Mouse (Mus musculus) induced T-regulatory cell, adult 2 months (primary cell): ENCODE data around the gene Ifngr2.
"Not testable (repeated sequence)": the region's sequence is repeated elsewhere in the genome, so short reads cannot be mapped to it uniquely, and the experiment has no call there.

Source experiments
- DNase-seq: peaks from one replicate; pipeline ENCODE4 v3.0.0-alpha.2; 2012; ENCODE audit warnings: low read depth

Ifngr2 gene

DNA sequence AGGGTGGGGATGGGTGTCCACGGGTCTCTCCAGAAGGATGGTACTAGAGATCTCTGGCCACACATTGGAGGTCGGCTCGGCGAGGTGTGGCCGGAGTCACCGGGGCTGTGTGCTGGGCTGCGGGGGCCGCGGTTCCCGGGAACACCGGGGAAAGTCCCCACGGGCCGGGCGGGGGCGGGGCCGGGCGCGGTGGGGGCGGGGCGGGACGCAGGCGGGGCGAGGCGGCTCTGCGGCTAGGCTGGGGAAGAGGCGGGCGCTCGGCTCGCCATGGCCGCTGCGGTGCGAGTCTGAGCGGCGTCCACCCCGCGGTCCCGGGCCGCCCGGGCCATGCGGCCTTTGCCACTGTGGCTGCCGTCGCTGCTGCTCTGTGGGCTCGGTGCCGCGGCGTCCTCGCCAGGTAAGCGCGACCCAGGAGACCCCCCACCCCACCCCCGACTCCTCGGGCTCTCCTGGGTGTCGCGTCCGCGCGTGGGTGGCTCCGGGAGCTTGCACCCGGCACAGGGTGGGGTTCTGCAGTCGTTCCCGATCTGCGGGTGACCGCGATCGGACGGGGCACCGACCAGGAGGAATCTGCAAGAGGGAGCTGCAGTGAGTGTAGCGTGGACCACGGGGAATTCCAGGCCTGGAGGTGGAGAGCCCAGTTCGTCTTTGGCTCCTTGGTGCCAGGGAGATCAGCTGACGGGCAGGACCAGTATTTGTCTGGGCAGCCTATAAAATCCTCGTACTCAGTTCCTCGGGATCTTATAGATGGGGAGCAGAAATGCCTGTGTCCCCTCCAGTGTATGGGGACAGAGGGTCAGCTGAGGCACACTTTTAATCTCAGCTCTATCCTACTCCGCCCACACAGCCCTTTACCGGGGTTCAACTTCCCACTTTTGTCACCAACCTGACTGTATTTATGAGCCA is at the start of gene Ifngr2:
Gene Ifngr2, plus strand, starts transcription at position 237 of the 906 bp plus-strand sequence.
- peak; percentile 62 for DNase-seq

DNA sequence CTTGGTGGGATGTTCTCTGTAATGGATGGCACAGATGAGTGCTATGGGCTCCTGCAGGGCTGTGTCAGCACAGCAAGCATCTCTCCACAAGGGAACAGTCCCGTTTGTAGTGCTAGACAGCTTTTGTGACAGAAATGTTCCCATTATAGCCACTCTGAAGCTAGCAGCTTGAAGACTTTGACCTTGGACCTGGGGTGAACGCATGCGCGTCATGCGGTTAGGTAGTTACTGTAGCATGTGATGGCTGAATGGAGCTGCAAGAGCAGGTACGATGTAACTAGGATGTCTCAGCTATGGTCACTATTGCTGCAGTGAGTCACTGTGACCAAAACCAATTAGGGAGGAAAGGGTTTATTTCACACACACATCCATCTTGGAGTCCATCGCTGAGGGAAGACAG is 48.8 kb upstream of the Ifngr2 start:
- no peak for DNase-seq

DNA sequence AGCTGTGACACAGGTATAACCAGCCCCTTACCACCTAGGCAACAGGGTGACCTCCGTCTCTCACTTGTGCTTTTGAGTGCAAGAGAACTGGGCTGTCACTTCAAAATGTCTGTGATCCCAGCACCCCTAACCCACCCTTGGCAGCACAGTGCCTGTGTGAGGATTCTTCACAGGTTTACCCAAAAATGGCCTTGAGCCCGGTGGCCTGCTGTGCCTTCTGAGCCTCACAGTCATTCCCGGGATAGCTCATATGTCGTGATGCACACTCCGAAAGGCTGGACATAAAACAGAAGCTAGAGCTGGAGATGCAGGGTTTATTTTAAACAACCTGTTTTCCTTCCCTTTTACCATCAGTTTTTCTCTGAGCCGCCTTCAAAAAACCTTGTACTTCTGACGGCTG is 42.2 kb upstream of the Ifngr2 start:
- no peak for DNase-seq

DNA sequence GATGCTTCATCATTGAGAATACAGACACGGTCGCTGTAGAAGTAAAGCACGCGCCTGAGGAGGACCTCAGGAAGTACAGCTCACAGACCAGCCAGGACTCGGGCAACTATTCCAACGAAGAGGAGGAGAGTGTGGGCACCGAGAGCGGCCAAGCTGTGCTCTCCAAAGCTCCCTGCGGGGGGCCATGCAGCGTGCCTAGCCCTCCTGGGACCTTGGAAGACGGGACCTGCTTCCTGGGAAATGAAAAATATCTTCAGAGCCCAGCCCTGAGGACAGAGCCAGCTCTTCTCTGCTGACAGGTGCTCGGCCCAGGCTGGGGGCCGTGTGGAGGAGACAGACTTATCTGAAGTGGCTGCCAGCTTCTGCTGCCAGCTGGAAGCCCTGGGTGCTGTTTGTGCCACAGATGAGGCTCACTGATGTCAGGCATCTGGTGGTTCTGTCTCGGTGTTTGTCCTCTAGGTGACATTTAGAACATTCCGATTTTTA is 41.7 kb upstream of the Ifngr2 start:
- no peak for DNase-seq

DNA sequence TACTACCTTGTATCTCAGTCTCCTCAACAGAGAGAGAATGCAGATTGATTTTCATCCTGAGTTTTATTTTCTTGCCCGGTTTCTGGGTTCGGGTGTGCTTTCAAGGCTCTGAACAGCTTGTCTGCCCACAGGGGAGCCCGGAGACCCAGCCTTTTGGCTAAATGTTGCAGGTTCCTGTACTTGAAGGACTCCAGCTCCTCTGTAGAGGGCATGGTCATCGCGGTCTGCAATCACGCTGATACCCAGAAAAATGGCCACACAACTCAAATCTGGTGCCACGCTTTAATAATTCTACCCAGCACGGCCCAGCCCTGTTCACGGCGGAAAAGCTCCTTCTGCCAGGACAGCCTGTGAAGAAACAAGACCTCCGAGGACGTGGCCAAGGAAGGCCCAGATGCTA is 40.5 kb upstream of the Ifngr2 start:
- no peak for DNase-seq

DNA sequence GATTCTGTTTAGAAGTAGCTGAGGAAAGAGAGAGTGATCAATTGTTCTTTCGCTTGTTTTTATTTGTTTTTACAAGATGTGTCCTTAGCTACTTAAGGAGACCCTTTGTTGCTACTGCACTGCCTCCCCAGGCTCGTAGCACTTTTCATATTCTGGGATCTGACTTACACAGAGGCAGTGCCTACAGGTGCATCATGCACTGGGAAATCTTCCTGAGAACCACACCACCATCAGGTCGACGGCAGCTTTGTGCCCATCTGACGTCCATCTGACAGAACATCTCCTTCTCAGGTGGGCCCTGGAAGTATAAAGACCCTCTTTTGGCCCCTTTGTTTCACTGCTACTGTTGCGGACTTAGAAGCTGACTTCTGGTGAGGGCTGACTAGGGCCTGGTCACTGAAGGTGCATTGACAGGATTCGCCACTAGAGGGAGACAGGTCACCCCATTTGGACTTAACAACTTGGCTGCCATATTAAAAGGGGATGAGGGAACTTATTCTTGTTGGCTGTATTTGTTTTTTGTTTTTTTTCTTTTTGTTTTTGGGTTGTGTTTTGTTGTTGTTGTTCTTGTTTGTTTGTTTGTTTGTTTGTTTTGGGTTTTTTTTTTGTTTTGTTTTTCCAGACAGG is 34.6 kb upstream of the Ifngr2 start:
- peak; percentile 92 for DNase-seq

DNA sequence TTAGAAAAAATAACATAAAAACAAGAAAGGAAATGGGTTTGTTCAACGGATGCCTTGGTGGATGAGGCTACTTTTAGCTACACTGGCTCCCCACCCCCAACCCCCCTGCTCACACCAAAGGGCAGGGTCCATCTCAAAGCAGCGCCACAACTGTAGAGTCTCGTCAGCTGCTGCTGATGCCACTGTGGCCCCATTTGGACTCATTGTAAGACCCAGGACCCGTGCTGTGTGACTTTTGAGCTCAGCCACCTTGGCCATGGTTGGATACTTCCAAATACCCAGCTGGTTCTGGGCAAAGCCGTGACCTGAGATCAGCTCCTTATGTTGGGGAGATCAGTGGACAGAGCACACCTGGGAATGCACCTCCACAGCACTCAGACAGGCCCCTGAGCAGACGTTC is 33.8 kb upstream of the Ifngr2 start:
- DNase-seq: no peak

DNA sequence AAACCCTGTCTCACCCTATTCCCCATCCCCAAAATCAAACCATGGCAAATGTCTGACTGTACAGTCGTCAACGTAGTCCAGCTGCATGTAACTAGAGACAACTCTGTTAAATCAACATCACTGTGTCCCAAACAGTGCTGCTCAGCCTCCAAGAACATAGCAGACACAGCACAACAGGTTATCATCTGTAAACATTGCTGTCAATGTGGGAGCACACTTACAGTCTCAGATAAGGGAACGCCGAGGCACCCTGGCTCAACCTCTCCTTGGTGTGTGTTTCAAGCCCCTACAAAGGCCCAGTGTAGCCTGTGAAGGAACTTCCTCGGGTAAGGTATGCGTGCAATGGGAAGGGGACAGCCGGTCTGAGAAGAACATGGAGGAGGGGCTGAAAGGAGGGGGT is 29.9 kb upstream of the Ifngr2 start:
- DNase-seq: no peak

DNA sequence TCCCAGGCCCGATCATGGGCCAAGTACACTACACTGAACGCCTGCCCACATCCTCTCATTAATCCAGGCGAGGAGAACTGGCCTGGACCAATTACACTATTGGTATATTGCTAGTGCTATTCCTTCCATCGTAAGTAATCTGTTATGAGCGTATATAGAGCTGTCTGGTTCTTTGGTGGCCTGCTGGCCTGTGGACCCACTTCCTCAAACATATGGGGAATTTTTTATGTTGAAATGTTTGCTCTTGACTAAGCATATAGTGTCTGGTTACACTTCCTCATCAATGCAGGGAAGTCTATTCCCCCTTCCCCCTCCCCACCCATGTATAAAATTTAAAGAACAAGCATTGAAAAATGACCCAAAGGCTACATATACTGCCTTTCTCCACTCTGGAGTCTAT is 24.8 kb upstream of the Ifngr2 start:
- DNase-seq: no peak

DNA sequence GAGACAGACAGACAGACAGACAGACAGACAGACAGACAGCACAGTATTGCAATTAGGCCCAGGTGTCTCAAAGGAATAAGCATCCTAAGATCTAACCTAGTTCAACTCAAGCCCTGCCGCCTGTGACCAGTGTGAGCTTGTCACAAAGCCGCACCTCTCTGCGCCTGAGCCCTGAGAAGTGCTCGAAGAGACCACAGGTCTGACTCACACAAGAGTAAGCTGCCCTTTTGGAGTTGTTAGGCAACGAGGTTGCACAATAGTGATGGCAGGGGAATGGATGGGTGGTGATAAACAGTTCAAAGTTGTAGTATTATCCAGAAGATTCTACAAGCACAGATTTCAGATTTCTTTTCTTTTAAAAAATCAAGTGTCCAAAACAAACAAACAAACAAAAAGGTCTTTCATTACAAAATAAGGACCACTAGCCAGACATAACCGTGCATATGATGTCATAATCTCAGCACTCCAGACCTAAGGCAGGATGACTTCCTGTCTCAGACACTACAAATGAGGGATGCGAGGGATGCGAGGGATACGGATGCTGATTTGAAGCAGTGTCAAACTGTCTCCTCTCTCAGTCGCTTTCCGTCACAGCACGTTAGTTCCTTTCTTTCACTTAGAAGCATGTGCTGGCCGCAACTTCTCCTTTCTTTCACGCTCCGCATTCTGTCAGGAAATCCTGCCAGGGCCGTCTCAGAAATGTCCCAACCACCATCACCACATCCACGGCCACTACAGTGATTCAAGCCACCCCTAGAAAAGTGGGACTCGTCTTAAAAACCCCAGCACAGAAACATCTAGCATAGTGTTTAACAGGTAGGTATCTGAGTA is 24.2 kb upstream of the Ifngr2 start:
- no peak for DNase-seq

DNA sequence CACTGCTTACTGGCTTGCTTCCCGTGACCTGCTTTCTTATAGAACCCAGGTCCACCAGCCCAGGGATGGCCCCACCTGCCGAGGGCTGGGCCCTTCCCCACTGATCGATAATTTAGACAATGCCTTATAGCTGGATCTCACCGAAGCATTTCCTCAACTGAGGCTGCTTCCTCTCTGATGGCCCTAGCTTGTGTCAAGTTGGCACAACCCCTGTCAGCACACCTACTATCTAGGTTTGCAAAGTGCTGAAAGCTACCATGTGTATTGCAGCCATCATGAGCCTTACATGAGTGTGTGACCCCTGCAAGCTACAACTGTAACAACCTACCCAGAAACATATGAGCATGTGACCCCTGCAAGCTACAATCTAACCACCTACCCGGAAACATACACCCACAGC is 22.7 kb upstream of the Ifngr2 start:
- DNase-seq: no peak

DNA sequence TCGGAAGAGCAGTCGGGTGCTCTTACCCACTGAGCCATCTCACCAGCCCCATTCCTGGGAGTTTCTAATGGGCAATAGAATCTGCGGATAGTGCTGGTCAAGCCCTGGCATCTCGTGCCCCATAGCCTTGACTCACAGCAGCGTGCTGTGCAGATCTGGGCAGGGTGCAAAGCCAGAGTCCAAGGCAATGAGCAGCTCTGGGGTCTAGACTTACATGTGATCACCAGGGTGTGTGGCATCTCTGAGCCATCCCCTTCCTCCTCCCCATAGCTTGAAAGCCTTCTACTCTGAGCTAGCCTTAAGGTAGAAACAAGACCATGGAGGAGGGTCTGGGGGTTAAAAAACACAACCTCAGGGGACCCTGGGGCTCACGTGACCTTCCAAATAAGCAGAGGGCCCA is 20.6 kb upstream of the Ifngr2 start:
- DNase-seq: no peak

DNA sequence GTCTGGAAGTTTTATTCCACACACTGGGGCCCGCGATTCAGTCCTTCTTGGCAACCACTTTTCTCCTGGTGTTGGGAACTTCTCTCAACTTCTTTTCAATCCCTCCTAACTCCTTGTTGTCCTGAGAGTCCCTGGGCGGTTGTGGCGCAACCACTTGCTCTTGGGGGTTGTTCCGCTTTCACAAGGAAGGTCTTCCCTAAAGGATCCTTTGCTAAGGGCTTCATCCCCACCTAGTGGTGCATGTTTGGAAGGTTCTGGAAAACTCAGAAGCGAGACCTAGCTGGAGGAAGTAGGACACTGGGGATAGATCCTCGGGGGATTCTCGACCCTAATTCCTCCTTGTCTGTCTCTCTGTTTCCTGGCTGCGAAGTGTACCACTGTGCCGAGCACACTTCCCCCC is 19.8 kb upstream of the Ifngr2 start:
- no peak for DNase-seq

DNA sequence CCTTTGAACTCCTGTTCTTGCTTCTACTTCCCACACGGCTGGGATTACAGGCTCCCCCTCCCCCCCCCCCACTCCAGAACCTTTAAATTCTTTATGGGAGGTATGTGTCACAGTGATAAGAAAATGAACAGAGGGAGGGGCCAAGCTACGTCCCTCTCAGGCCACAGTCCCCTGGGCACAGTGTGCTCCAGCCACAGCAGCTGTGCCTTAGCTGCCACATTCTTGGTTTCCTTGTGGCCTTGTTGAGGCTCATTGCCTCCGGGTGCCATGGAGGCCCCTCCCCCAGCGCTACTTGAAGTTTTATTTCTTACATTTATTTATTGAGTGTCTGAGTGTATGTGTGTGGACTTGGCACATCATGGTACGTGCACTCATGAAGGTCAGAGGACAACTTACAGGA is 19.4 kb upstream of the Ifngr2 start:
- no peak for DNase-seq

DNA sequence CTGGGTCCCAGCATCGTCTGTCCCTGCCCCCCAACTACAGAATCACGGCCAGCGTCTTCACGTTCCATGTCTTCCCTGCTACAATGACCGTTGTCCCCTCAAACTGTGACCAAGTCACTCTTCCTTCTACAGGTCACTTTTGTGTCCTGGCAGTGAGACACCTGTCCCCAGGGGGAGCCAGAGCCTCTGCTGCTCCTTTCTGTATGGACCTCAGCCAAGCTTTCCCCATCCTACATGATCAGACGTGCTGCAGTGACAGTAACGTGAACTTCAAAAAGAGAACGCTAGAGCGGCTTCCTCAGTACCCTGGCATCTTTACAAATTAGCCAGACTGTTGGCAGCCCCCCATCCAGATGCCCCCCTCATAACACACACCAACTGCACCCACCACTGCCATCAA is 18.3 kb upstream of the Ifngr2 start:
- DNase-seq: no peak

DNA sequence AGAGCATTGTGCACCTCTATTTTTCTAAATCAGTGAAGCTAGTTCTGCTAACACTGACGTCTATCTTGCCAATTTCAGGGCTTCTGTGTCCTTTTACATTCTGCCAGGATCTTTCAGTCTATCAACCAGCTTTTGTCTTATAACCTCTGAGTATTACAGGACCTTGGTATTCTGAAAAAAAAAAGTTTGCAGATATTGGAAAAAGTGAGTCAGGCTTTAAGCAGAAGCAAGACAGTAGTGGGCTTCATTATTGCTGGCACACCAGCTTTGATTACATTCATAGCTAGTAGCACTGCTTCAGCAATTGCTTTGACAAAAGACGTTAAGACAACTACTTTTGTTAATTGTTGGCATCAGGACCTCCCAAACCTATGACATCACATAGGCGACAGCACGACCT is 16.0 kb upstream of the Ifngr2 start:
- not testable (repeated sequence) for DNase-seq

DNA sequence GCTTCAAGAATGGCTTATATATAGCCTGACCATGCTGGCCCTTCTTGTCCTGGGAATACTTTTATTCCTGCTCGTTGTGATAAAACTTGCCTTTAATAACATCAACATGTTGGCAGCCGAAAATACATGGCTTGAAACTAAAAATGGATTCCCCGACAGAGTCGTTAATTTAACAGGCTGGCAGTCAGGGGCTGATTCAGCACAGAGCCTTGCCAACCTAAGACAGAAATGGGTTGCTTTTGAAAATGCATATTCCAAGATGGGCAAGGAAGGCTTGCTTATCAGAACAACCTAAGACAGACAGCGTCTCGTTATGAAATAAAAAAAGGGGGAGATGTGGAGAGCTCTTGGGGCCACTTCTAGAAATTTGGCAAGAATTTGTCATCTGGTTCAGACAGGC is 15.0 kb upstream of the Ifngr2 start:
- no peak for DNase-seq

DNA sequence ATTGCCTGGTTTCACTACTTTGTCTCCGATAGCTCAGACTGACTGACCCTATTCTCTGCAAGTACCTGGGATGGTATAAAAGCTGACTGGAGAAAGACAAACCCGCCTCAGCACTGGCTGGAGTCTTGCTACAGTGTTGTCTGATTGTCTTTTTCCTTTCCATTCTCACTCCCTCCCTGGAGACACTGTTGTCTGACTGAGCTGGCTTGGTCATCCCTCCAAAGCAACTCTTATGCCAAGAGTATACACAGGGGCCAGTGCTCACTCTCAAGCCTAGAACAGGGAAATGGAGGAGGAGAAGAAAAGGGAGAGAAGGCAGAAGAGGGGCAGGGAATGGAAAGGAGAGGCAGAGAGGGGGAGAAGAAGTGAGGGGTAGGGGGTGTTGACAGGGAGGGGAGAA is 14.4 kb upstream of the Ifngr2 start:
- no peak for DNase-seq

DNA sequence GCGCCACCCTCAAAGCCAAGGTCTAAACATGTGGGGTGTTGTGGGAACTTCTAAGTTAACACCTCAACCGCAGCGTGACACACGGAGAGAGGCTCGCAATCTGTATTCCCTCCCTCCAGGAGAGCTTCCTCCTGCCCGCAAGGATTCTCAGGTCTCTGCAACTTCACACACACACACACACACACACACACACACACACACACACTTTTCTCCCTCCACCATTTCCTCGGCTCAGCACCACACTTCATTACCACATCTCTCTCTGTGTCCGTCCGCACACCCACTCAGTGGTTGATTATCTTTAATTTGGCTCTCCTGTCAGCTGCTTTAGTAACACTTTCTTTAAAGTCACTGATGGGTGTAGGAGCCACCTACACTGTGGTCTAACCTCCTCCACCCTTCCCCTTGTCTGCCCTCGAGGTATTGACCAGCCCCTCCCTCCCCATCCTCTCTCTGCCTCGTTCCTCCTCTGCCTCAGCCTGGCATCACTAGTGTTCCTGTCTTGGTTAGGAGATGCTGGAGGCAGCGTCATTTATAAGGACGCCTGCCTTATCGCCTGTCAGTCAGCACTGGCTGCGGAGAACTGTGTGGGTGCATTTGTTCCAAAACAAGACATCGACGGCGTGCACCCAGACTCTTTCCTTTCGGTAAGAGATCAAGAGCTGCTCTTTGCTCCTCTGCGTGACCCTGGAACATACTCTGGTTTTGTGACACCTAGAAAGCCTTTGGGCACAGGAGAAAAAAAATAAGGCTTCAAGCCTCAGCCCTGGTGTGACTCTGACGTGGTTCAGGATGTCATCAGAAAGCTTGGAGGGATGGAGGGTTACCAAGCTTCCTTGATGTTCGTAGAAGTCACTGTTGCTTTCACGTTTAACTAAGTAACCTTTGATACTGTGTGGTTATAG is 13.5 kb upstream of the Ifngr2 start:
- peak; percentile 92 for DNase-seq

DNA sequence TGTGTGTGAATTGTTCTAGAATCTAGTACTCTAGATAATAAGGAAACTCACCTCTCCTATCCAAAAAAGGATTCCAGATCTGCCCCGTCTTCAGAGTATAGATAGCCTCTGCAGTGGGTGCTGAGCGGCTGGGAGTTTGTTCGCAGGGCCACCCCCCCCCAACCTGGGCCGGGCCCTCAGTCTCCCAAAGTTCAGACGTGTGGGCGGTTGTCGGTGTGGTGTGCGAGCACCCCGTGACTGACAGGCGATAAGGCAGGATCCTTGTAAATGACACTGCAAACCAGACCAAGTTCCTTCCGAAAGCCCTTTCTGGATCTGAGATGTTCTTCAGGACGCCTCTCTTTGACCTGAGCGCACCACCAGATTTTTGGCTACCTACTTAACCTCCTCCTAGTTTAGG is 12.4 kb upstream of the Ifngr2 start:
- DNase-seq: peak; percentile 93

DNA sequence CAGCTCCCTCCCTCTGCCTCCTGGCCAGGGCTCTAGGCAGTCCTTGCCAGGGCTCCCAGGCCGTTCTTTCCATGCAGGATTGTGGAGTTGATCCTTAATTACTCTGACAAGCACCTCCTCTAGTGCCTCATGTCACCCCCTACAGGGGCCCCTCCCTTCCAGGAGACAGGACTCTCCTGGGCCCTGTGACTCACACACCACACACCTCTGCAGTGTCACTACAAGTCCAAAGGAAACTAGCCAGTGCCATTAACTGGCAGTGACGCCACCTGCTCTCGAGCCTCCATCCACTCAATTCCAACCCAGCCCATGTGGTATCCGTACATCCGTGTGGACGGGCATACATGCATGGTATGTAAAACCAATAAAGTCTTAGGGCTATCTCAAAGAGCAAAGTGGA is 12.0 kb upstream of the Ifngr2 start:
- no peak for DNase-seq

DNA sequence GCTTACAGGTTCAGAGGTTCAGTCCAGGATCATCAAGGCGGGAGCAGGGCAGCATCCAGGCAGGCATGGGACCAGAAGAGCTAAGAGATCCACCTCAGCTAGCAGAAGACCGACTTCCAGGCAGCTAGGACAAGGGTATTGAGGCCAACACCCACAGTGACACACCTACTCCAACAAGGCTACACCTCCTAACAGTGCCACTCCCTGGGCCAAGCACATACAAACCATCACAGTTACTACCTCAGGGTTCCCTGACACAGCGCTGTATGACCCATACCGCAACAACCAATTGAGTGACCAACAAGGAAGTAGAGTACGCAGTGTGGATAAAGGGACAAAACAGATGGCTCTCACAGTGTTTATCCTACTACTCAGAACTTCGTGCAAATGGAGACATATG is 10.5 kb upstream of the Ifngr2 start:
- DNase-seq: no peak
